Mouse (Mus musculus) lung, embryonic 16.5 days (tissue): ENCODE measurements around the gene Unc13c. TPM values are rescaled to one million over a fixed set of nuclear protein-coding genes. Genes with fewer than 3 reads are reported as not detected.

Source experiments
- ATAC-seq: fragments of 200-750 bp; cut with Nextera tagmentation; 2 replicates; pipeline ENCODE4 v1.8.0; 2017; ENCODE audit warnings: low read depth, mild to moderate bottlenecking, moderate library complexity
- H3K27ac ChIP-seq: fragments of 300-500 bp; sonication (generic); 2 replicates; pipeline ENCODE4 v1.5.1; 2014; ENCODE audit warnings: mild to moderate bottlenecking, control low read depth, low read length
- H3K27me3 ChIP-seq: fragments of 300-500 bp; sonication (generic); 2 replicates; pipeline ENCODE4 v1.6.1; 2014; ENCODE audit warnings: low read depth, low read length, mixed read lengths; ENCODE audit not compliant: control insufficient read depth, insufficient read depth
- H3K36me3 ChIP-seq: fragments of 300-500 bp; sonication (generic); 2 replicates; pipeline ENCODE4 v1.6.1; 2014; ENCODE audit warnings: low read length; ENCODE audit not compliant: control insufficient read depth, insufficient read depth
- H3K4me1 ChIP-seq: fragments of 300-500 bp; sonication (generic); replicated peaks from 2 replicates; pipeline ENCODE4 v1.6.1; 2014; ENCODE audit warnings: low read length, mixed read lengths; ENCODE audit not compliant: control insufficient read depth, insufficient read depth
- H3K4me2 ChIP-seq: fragments of 300-500 bp; sonication (generic); 2 replicates; pipeline ENCODE4 v1.6.1; 2014; ENCODE audit warnings: low read depth, low read length, control low read depth
- H3K4me3 ChIP-seq: fragments of 300-500 bp; sonication (generic); 2 replicates; pipeline ENCODE4 v1.5.1; 2014; ENCODE audit warnings: mild to moderate bottlenecking, low read length, control low read depth
- H3K9ac ChIP-seq: fragments of 300-500 bp; sonication (generic); 2 replicates; pipeline ENCODE4 v1.6.1; 2014; ENCODE audit warnings: low read length, control low read depth
- H3K9me3 ChIP-seq: fragments of 300-500 bp; sonication (generic); 2 replicates; pipeline ENCODE4 v1.6.1; 2016; ENCODE audit warnings: low read length; ENCODE audit not compliant: control insufficient read depth
- WGBS: fragments of 180-500 bp; shearing (Covaris S2); extraction: QIAGEN DNeasy Blood & Tissue Kit; methylation state at CpG from one replicate; pipeline ENCODE4 v1.1.7; 2014; 5-methylcytosine and 5-hydroxymethylcytosine counted together
- polyA plus RNA-seq: library from polyadenylated mRNA; unstranded; fragments of >200 nt; fragmentation: Nextera tagmentation; extraction: Ambion mirVana; gene quantifications from 2 replicates; pipeline ENCODE4 v1.2.1, GENCODE M21; 2015

The Unc13c gene
- polyA plus RNA-seq, 1 experiment from 2014 or later: 0.18 TPM

- ATAC-seq: no peak
- no peaks in the 10 kb centered on the region for H3K36me3 ChIP-seq
- no peak overlapping the region for H3K4me3 ChIP-seq
- no peak overlapping the region for H3K27ac ChIP-seq
- H3K9ac ChIP-seq: no peak overlapping the region
- no peaks in the 10 kb centered on the region for H3K27me3 ChIP-seq
- no peak overlapping the region for H3K4me2 ChIP-seq
- WGBS: 55% methylated on average over 2 of the region's 2 CpGs
- H3K9me3 ChIP-seq: no peaks in the 10 kb centered on the region
- H3K4me1 ChIP-seq: no peaks in the 10 kb centered on the region
Observed at GRCm38 (mm10) chr9:73431925-73432324, 536.8 kb downstream of the Unc13c start.

Other genes starting within 250 kb of the Unc13c start
- gene Wdr72, start 141.4 kb upstream of the Unc13c start, polyA plus RNA-seq: 0.59 and 0.64 TPM in 2 replicates